Mouse (Mus musculus) kidney, postnatal 0 days (tissue): Measurements from ENCODE around the gene Tmem63c. TPM values are rescaled to one million over a fixed set of nuclear protein-coding genes. Genes with fewer than 3 reads are reported as not detected.

ENCODE experiments used
- ATAC-seq: fragments of 200-750 bp; cut with Nextera tagmentation; replicated peaks from 2 replicates; pipeline ENCODE4 v1.8.0; 2017; ENCODE audit warnings: low read depth, moderate number of reproducible peaks, moderate TSS enrichment, moderate library complexity; ENCODE audit not compliant: low FRiP score
- DNase-seq: peaks from one replicate; pipeline ENCODE4 v3.0.0-alpha.2; 2016; ENCODE audit warnings: low spot score
- H3K27ac ChIP-seq: fragments of 300-500 bp; sonication (generic); 2 replicates; pipeline ENCODE4 v1.5.1; 2014; ENCODE audit warnings: mild to moderate bottlenecking
- H3K27me3 ChIP-seq: fragments of 300-500 bp; sonication (generic); 2 replicates; pipeline ENCODE4 v1.6.1; 2014; ENCODE audit warnings: low read length, mixed read lengths; ENCODE audit not compliant: insufficient read depth
- H3K36me3 ChIP-seq: fragments of 300-500 bp; sonication (generic); 2 replicates; pipeline ENCODE4 v1.6.1; 2014; ENCODE audit warnings: low read length, mixed read lengths; ENCODE audit not compliant: insufficient read depth
- H3K4me1 ChIP-seq: fragments of 300-500 bp; sonication (generic); replicated peaks from 2 replicates; pipeline ENCODE4 v1.6.1; 2014; ENCODE audit warnings: antibody characterized with exemption, low read length, mixed read lengths; ENCODE audit not compliant: insufficient read depth
- H3K4me2 ChIP-seq: fragments of 300-500 bp; sonication (generic); 2 replicates; pipeline ENCODE4 v1.6.1; 2014; ENCODE audit warnings: mild to moderate bottlenecking, low read length, moderate library complexity, mixed read lengths
- H3K4me3 ChIP-seq: fragments of 300-500 bp; sonication (generic); replicated peaks from 2 replicates; pipeline ENCODE4 v1.5.1; 2014; ENCODE audit warnings: low read depth, low read length
- H3K9ac ChIP-seq: fragments of 300-500 bp; sonication (generic); 2 replicates; pipeline ENCODE4 v1.6.1; 2014; ENCODE audit warnings: low read depth, low read length
- H3K9me3 ChIP-seq: fragments of 300-500 bp; sonication (generic); replicated peaks from 2 replicates; pipeline ENCODE4 v1.6.1; 2016; ENCODE audit warnings: low read length, inconsistent platforms, mixed read lengths
- CTCF ChIP-seq: IDR thresholded peaks from 2 replicates; pipeline ENCODE4 v1.5.1; 2016; ENCODE audit warnings: antibody characterized with exemption, low read depth, mild to moderate bottlenecking, moderate library complexity
- WGBS: fragments of 180-500 bp; shearing (Covaris S2); extraction: QIAGEN DNeasy Blood & Tissue Kit; methylation state at CpG from one replicate; pipeline ENCODE4 v1.1.7; 2014; 5-methylcytosine and 5-hydroxymethylcytosine counted together
- polyA plus RNA-seq: library from polyadenylated mRNA; unstranded; fragments of >200 nt; fragmentation: Nextera tagmentation; extraction: Ambion mirVana; gene quantifications from 2 replicates; pipeline ENCODE4 v1.2.1, GENCODE M21; 2015

Gene Tmem63c
- polyA plus RNA-seq, 1 experiment from 2014 or later: 0.08 TPM

- ATAC-seq (no peak), DNase-seq (no peak)
- H3K9ac ChIP-seq: no peak overlapping the region
Measured at GRCm38 (mm10) chr12:87100331-87100730, 79.2 kb downstream of the Tmem63c start.

GRCm38 (mm10) chr12:87102165-87102631 is 81.1 kb downstream of the Tmem63c start, which contains the start of gene Ngb:
Ngb (minus strand) TSS chr12:87102539.
- Histone ChIP-seq H3K27me3 (0 out of 2 replicates have a peak, but pooled peaks cover 6% of the 10 kb centered on the region), H3K27ac (no peak within 1 kb of the TSS), H3K4me2 (peak within 1 kb of the TSS; percentile 59), H3K9ac (no peak within 1 kb of the TSS), H3K9me3 (no peaks in the 10 kb centered on the region), H3K36me3 (no peaks in the 10 kb centered on the region), H3K4me1 (no peaks in the 10 kb centered on the region), H3K4me3 (peak within 1 kb of the TSS; percentile 13)
- DNase-seq (no peak), ATAC-seq (peak; percentile 43)
- TF ChIP-seq CTCF: no peak
- WGBS: 2% methylated on average over 32 of the region's 32 CpGs

More at GRCm38 (mm10) chr12:87100331-87100730, 79.2 kb downstream of the Tmem63c start:
- Histone ChIP-seq H3K27ac (no peak overlapping the region), H3K4me2 (no peak overlapping the region), H3K36me3 (no peaks in the 10 kb centered on the region), H3K4me1 (no peaks in the 10 kb centered on the region), H3K27me3 (0 out of 2 replicates have a peak, but pooled peaks cover 6% of the 10 kb centered on the region), H3K4me3 (no peak overlapping the region), H3K9me3 (no peaks in the 10 kb centered on the region)
- TF ChIP-seq CTCF: no peak
- 79% methylated on average over 4 of the region's 4 CpGs for WGBS

GRCm38 (mm10) chr12:87103471-87103870 is 82.3 kb downstream of the Tmem63c start:
- Histone ChIP-seq H3K9me3 (no peaks in the 10 kb centered on the region), H3K4me1 (no peaks in the 10 kb centered on the region), H3K36me3 (0 out of 2 replicates have a peak, but pooled peaks cover 4% of the 10 kb centered on the region), H3K9ac (no peak overlapping the region), H3K27me3 (0 out of 2 replicates have a peak, but pooled peaks cover 6% of the 10 kb centered on the region), H3K4me3 (no peak overlapping the region), H3K27ac (no peak overlapping the region), H3K4me2 (no peak overlapping the region)
- WGBS: 86% methylated on average over 4 of the region's 4 CpGs
- no peak for ATAC-seq
- TF ChIP-seq CTCF: no peak
- no peak for DNase-seq

- Histone ChIP-seq H3K4me3 (no peak overlapping the region), H3K9ac (no peak overlapping the region), H3K4me1 (no peaks in the 10 kb centered on the region), H3K4me2 (no peak overlapping the region), H3K9me3 (no peaks in the 10 kb centered on the region), H3K27me3 (0 out of 2 replicates have a peak, but pooled peaks cover 6% of the 10 kb centered on the region), H3K36me3 (0 out of 2 replicates have a peak, but pooled peaks cover 4% of the 10 kb centered on the region), H3K27ac (no peak overlapping the region)
- TF ChIP-seq CTCF: no peak
- ATAC-seq (no peak), DNase-seq (no peak)
- WGBS: 78% methylated on average over 4 of the region's 4 CpGs
Measured at GRCm38 (mm10) chr12:87104796-87105195, 83.7 kb downstream of the Tmem63c start.

GRCm38 (mm10) chr12:87107357-87107977 is 86.3 kb downstream of the Tmem63c start:
- Histone ChIP-seq H3K27me3 (no peaks in the 10 kb centered on the region), H3K27ac (no peak overlapping the region), H3K4me3 (no peak overlapping the region), H3K9ac (no peak overlapping the region), H3K9me3 (no peaks in the 10 kb centered on the region), H3K4me1 (no peaks in the 10 kb centered on the region), H3K36me3 (peaks cover 9% of the 10 kb centered on the region; the same call in 1 of the 2 replicates), H3K4me2 (no peak overlapping the region)
- ATAC-seq: no peak
- TF ChIP-seq CTCF: no peak
- DNase-seq: no peak
- 48% methylated on average over 3 of the region's 3 CpGs for WGBS

GRCm38 (mm10) chr12:87121918-87122589 is 100.9 kb downstream of the Tmem63c start:
- H3K9me3 ChIP-seq: no peaks in the 10 kb centered on the region
- H3K27me3 ChIP-seq: no peaks in the 10 kb centered on the region
- ATAC-seq (no peak), DNase-seq (no peak)
- no peaks in the 10 kb centered on the region for H3K4me1 ChIP-seq
- no peak for TF ChIP-seq CTCF
- H3K4me3 ChIP-seq: no peak overlapping the region
- WGBS: 66% methylated on average over 4 of the region's 4 CpGs
- no peak overlapping the region for H3K4me2 ChIP-seq
- peaks cover 17% of the 10 kb centered on the region for H3K36me3 ChIP-seq
- no peak overlapping the region for H3K27ac ChIP-seq
- H3K9ac ChIP-seq: no peak overlapping the region
